Mouse (Mus musculus) myocyte (in vitro differentiated cells): Measurements from ENCODE around the gene Hcfc1. TPM values are rescaled to one million over a fixed set of nuclear protein-coding genes. Genes with fewer than 3 reads are reported as not detected.

ENCODE experiments used
- H3K27me3 ChIP-seq: one replicate; pipeline ENCODE4 v1.6.1; 2011; ENCODE audit not compliant: control insufficient read depth, insufficient read depth, insufficient read length
- H3K36me3 ChIP-seq: one replicate; pipeline ENCODE4 v1.6.1; 2011; ENCODE audit not compliant: control insufficient read depth, insufficient read depth
- H3K4me2 ChIP-seq: one replicate; pipeline ENCODE4 v1.6.1; 2011; ENCODE audit warnings: low read depth, control low read depth
- H3K4me3 ChIP-seq: one replicate; pipeline ENCODE4 v1.5.1; 2011; ENCODE audit warnings: mild to moderate bottlenecking, control low read depth, moderate library complexity
- H3K79me2 ChIP-seq: one replicate; pipeline ENCODE4 v1.6.1; 2011; ENCODE audit not compliant: control insufficient read depth, insufficient read depth
- H3ac ChIP-seq: one replicate; pipeline ENCODE4 v1.6.1; 2011; ENCODE audit not compliant: control insufficient read depth, insufficient read length
- CEBPB ChIP-seq: IDR thresholded peaks from 2 replicates; pipeline ENCODE4 v1.6.1; 2011; ENCODE audit warnings: mild to moderate bottlenecking, moderate library complexity; ENCODE audit not compliant: poor library complexity, insufficient read depth, severe bottlenecking
- E2F4 ChIP-seq: IDR thresholded peaks from one replicate; pipeline ENCODE4 v1.6.1; 2011; ENCODE audit warnings: mild to moderate bottlenecking, control low read depth, moderate library complexity; ENCODE audit not compliant: insufficient read depth
- MAX ChIP-seq: IDR thresholded peaks from one replicate; pipeline ENCODE4 v1.6.1; 2011; ENCODE audit warnings: low read depth, mild to moderate bottlenecking, control low read depth
- MYOD1 ChIP-seq, 3 experiments: IDR thresholded peaks; one replicate each; pipeline ENCODE4 v1.6.1; 2011; ENCODE audit warnings: control low read depth in 2 of 3, low read depth in 2 of 3, mild to moderate bottlenecking in 2 of 3, moderate library complexity in 1 of 3; ENCODE audit not compliant: insufficient read length in 2 of 3, control insufficient read depth in 1 of 3
- MYOG ChIP-seq, 3 experiments: IDR thresholded peaks; one replicate each; pipeline ENCODE4 v1.6.1; 2011; ENCODE audit warnings: control low read depth in 2 of 3, low read depth in 2 of 3, mild to moderate bottlenecking in 2 of 3; ENCODE audit not compliant: insufficient read length in 2 of 3, control insufficient read depth in 1 of 3, insufficient read depth in 1 of 3
- POLR2A ChIP-seq: IDR thresholded peaks from one replicate; pipeline ENCODE4 v1.6.1; 2011; ENCODE audit warnings: low read depth, mild to moderate bottlenecking, control low read depth, moderate library complexity; ENCODE audit not compliant: insufficient read length
- POLR2AphosphoS2 ChIP-seq: IDR thresholded peaks from one replicate; pipeline ENCODE4 v1.6.1; 2011; ENCODE audit warnings: low read depth, control low read depth; ENCODE audit not compliant: insufficient read length
- REST ChIP-seq: IDR thresholded peaks from one replicate; pipeline ENCODE4 v1.6.1; 2011; ENCODE audit warnings: mild to moderate bottlenecking, control low read depth, moderate library complexity; ENCODE audit not compliant: insufficient read depth, insufficient read length
- SRF ChIP-seq: IDR thresholded peaks from one replicate; pipeline ENCODE4 v1.6.1; 2011; ENCODE audit warnings: low read depth; ENCODE audit not compliant: control insufficient read depth, insufficient read length
- TCF12 ChIP-seq: IDR thresholded peaks from one replicate; pipeline ENCODE4 v1.6.1; 2011; ENCODE audit warnings: mild to moderate bottlenecking, control low read depth; ENCODE audit not compliant: poor library complexity, insufficient read depth, severe bottlenecking
- TCF3 ChIP-seq: IDR thresholded peaks from one replicate; pipeline ENCODE4 v1.6.1; 2011; ENCODE audit warnings: low read depth, control low read depth; ENCODE audit not compliant: insufficient read length
- USF1 ChIP-seq: IDR thresholded peaks from one replicate; pipeline ENCODE4 v1.6.1; 2011; ENCODE audit warnings: low read depth, mild to moderate bottlenecking, control low read depth, moderate library complexity
- polyA plus RNA-seq: library from polyadenylated mRNA; unstranded; fragments of >200 nt; fragmentation: generic; extraction: Trizol; gene quantifications from one replicate; pipeline ENCODE4 v1.2.1, GENCODE M21; 2012; ENCODE audit warnings: missing spikeins

The Hcfc1 gene
- polyA plus RNA-seq, 1 experiment = 38.1 TPM

DNA sequence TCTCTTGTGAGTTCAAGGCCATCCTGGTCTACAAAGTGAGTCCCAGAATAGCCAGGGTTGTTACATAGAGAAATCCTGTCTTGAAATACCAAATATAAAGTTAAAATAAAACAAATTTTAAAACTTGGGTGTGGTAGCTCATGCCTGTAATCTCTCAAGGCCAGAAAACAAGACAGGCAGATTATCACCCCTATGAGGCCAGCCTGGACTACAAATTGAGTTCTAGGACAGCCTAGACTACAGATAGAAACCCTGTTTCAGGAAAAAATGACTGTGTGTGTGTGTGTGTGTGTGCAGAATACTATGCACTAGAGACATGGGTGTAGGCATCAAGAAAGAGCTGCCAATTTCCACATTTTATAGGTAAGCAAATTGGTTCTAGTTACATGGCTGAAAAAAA, 4.6 kb upstream of the Hcfc1 start:
- H3K36me3 ChIP-seq = no peaks in the 10 kb centered on the region
- H3K4me2 ChIP-seq = no peak overlapping the region
- no peak for TF ChIP-seq E2F4
- H3ac ChIP-seq = no peak overlapping the region
- H3K27me3 ChIP-seq = no peaks in the 10 kb centered on the region
- H3K4me3 ChIP-seq = no peak overlapping the region
- peaks cover 4% of the 10 kb centered on the region for H3K79me2 ChIP-seq

DNA sequence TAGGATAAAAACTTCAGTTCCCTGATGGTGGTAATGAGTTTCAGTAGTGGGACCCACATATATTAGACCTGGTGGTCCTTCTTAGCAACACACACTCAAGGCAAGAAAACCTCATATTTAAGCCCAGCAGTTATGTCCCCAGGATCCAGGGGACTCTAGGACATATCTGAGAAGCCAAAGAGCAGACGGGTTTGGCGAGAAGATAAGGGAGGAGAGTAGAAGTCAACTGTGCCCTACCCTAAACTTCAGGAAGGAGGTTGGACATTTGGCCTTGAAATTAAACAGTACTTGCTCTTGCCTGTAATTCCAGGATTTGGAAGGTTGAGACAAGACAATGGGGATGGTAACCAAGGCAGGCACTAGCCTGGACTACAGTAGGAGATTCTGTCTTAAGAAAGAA, 3.6 kb upstream of the Hcfc1 start:
- peaks cover 14% of the 10 kb centered on the region for H3K79me2 ChIP-seq
- TF ChIP-seq E2F4 (no peak), TCF3 (no peak), SRF (no peak), TCF12 (no peak), REST (no peak), MYOD1 (IDR thresholded peaks at IDR 0.05; ENCODE audit: control insufficient read depth in 1 of 3, insufficient read length in 2 of 3, low read depth in 2 of 3) (no peak), MAX (no peak), MYOG (IDR thresholded peaks at IDR 0.05; ENCODE audit: control insufficient read depth in 1 of 3, insufficient read depth in 1 of 3, insufficient read length in 2 of 3, low read depth in 2 of 3) (no peak), CEBPB (no peak), POLR2AphosphoS2 (no peak)
- no peaks in the 10 kb centered on the region for H3K36me3 ChIP-seq
- H3K27me3 ChIP-seq = no peaks in the 10 kb centered on the region
- no peak overlapping the region for H3ac ChIP-seq
- H3K4me2 ChIP-seq = no peak overlapping the region
- no peak overlapping the region for H3K4me3 ChIP-seq

DNA sequence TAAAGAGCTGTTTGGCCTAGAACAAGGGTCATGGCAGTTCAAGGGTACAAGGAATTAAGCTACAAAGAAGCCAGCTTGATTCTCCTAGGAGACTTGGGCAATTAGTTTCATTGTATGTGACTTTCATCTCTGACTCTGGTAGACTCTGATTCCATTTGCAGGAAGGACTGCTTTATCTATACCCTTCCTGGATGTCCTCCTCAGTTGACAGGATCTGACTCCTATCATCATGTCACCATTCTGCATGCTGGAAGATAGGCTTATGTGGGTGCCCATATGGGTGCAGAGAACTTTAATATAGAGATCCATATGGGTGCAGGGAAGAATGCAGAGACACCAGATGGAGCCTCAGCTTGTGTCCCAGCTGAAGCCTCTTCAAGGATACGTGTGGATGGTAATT, 3.0 kb upstream of the Hcfc1 start:
- peaks cover 20% of the 10 kb centered on the region for H3K79me2 ChIP-seq
- H3ac ChIP-seq = no peak overlapping the region
- H3K4me3 ChIP-seq = no peak overlapping the region
- H3K36me3 ChIP-seq = no peaks in the 10 kb centered on the region
- TF ChIP-seq TCF12 (no peak), TCF3 (no peak), REST (no peak), SRF (no peak), POLR2AphosphoS2 (no peak), POLR2A (no peak), CEBPB (no peak)
- H3K4me2 ChIP-seq = no peak overlapping the region
- no peaks in the 10 kb centered on the region for H3K27me3 ChIP-seq

DNA sequence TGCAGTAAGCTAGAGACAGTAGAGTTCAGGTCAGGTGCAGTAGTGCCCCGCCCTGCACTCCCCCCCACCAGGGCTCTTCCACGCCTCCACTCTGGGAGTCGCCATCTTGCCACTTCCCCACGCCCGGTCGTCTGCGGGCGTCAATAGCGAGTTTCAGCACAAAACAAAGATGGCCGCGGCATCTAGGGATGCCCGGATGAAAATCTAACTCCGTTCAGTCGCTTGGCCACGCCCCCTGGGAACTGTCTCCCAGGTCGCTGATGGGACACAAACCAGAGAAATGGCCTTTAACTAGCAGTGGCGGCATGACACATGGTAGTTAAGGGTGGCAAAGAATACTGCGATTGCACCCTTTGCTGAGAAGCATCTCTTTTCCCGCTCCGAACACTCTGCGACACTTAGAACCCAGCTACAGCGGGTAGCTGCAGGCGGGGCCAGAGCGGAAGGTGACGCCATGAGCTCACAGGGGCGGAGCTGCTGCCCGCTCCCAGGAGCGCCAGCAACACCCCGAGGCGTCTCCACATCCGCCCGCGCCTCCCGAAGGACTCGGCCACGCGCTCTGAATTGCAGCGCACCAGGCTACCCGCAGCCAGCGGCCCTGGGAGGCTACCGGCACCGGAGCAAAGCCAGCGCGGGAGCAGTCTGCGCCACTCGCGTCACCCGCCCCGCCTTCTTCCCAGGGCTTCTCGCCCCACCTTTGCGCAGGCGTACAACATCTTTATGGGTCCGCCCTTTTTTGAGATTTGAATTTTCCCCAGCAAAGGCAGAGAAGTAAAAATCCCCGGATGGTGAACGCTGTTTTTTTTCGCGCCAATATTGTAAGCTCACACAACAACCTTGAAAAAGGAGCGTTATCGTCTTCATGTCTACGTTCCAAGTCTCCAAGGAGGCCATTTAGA, 1.3 kb upstream of the Hcfc1 start:
- Histone ChIP-seq H3K36me3 (no peaks in the 10 kb centered on the region), H3K79me2 (peaks cover 37% of the 10 kb centered on the region), H3K4me2 (peak overlapping the region; percentile 87), H3K27me3 (no peaks in the 10 kb centered on the region), H3K4me3 (peak overlapping the region; percentile 89), H3ac (peak overlapping the region; percentile 43)
- TF ChIP-seq POLR2A = peak; percentile 81
- no peak for TF ChIP-seq POLR2AphosphoS2

DNA sequence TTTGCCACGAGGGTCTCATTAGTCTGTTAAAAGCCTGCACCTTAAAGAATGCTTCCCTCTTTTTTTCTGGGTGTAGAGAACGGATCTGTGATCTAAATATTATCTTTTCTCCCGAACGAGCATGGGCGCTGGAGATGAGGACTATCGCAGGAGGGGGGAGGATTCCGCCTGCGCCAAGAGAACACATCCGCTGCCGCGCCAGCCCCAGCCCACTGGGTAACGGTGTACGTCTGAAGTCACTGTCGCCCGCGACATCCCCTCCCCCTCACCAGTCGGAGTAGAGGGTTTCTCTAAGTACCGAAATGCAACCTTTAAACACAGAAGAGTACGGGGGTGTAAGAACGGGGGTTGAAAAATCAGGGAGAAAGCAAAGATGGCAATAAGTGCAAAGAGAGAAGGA, 850 bp downstream of the Hcfc1 start:
- Histone ChIP-seq H3K36me3 (no peaks in the 10 kb centered on the region), H3K4me2 (peak overlapping the region; percentile 82), H3ac (peak overlapping the region; percentile 43), H3K79me2 (peaks cover 58% of the 10 kb centered on the region), H3K4me3 (peak overlapping the region; percentile 89), H3K27me3 (no peaks in the 10 kb centered on the region)
- peak; percentile 31 for TF ChIP-seq POLR2A
- TF ChIP-seq REST = no peak

DNA sequence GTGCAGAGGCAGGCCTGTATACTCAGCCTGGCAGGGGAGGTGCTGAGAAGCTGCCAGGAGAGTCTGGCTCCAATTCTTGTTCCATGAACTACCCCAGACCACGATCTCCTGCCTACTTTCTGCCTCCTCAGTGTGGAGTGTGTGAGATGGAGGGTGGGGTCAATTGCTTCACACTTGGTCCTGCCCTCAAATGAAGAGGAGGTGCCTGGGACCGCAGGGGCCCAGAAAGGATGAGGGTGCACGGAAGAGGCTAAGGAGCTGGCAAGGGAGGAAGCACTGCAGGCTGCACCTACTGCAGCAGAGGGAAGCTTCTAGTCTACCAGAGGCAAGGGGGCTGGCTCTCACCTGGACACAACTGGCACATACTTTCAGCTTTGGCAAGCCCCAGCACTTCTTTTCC, 1.8 kb downstream of the Hcfc1 start:
- no peak overlapping the region for H3ac ChIP-seq
- no peak for TF ChIP-seq MAX
- no peak for TF ChIP-seq POLR2A
- no peak for TF ChIP-seq CEBPB
- TF ChIP-seq SRF = no peak
- no peak for TF ChIP-seq E2F4
- TF ChIP-seq TCF12 = no peak
- TF ChIP-seq MYOG (IDR thresholded peaks at IDR 0.05; ENCODE audit: control insufficient read depth in 1 of 3, insufficient read depth in 1 of 3, insufficient read length in 2 of 3, low read depth in 2 of 3) = no peak
- no peak for TF ChIP-seq REST
- TF ChIP-seq MYOD1 (IDR thresholded peaks at IDR 0.05; ENCODE audit: control insufficient read depth in 1 of 3, insufficient read length in 2 of 3, low read depth in 2 of 3) = no peak
- no peak for TF ChIP-seq USF1
- TF ChIP-seq POLR2AphosphoS2 = no peak
- TF ChIP-seq TCF3 = no peak
- H3K27me3 ChIP-seq = no peaks in the 10 kb centered on the region
- H3K36me3 ChIP-seq = no peaks in the 10 kb centered on the region
- peaks cover 62% of the 10 kb centered on the region for H3K79me2 ChIP-seq
- peak overlapping the region; percentile 82 for H3K4me2 ChIP-seq
- peak overlapping the region; percentile 89 for H3K4me3 ChIP-seq
